Mouse (Mus musculus) ES-E14 (cell line): ENCODE measurements around the gene Trpv2. TPM values are rescaled to one million over a fixed set of nuclear protein-coding genes. Genes with fewer than 3 reads are reported as not detected.

Experiments
- DNase-seq: peaks from one replicate; pipeline ENCODE4 v3.0.0-alpha.2; 2013; ENCODE audit warnings: low read depth, low spot score
- H3K27ac ChIP-seq: 2 replicates; pipeline ENCODE4 v1.5.1; 2012; ENCODE audit warnings: low read depth, mild to moderate bottlenecking, low read length, moderate library complexity, mixed read lengths; ENCODE audit not compliant: poor library complexity, insufficient read depth, severe bottlenecking
- H3K36me3 ChIP-seq: 2 replicates; pipeline ENCODE4 v1.6.1; 2012; ENCODE audit warnings: mild to moderate bottlenecking, low read length, moderate library complexity, mixed read lengths; ENCODE audit not compliant: control insufficient read depth, poor library complexity, insufficient read depth, severe bottlenecking
- H3K4me1 ChIP-seq, 2 experiments: fragments of 150-350 bp in 1 of 2; sonication (generic) in 1 of 2; 2 replicates each; pipeline ENCODE4 v1.6.1; 2012; ENCODE audit warnings: low read length in 2 of 2, mild to moderate bottlenecking in 1 of 2, mixed read lengths in 1 of 2; ENCODE audit not compliant: control insufficient read depth in 2 of 2, insufficient read depth in 2 of 2, poor library complexity in 1 of 2
- H3K4me3 ChIP-seq, 2 experiments: fragments of 150-350 bp in 1 of 2; sonication (generic) in 1 of 2; 2 replicates each; pipeline ENCODE4 v1.5.1; 2012; ENCODE audit warnings: low read length in 2 of 2, low read depth in 1 of 2, mild to moderate bottlenecking in 1 of 2, mixed read lengths in 1 of 2; ENCODE audit not compliant: insufficient read depth in 1 of 2, poor library complexity in 1 of 2, severe bottlenecking in 1 of 2
- H3K9ac ChIP-seq: 2 replicates; pipeline ENCODE4 v1.6.1; 2012; ENCODE audit warnings: low read depth, mild to moderate bottlenecking, low read length, mixed read lengths; ENCODE audit not compliant: poor library complexity, insufficient read depth, severe bottlenecking
- H3K9me3 ChIP-seq: fragments of 150-350 bp; sonication (generic); 2 replicates; pipeline ENCODE4 v1.6.1; 2012; ENCODE audit warnings: low read depth, mild to moderate bottlenecking, low read length; ENCODE audit not compliant: control insufficient read depth, insufficient read depth
- CHD2 ChIP-seq: IDR thresholded peaks from 2 replicates; pipeline ENCODE4 v1.6.1; 2014; ENCODE audit warnings: mild to moderate bottlenecking, low read depth, low read length, inconsistent platforms
- HCFC1 ChIP-seq: IDR thresholded peaks from 2 replicates; pipeline ENCODE4 v1.6.1; 2012; ENCODE audit warnings: low read length, inconsistent platforms, borderline replicate concordance; ENCODE audit not compliant: insufficient read depth
- MAFK ChIP-seq: IDR thresholded peaks from 2 replicates; pipeline ENCODE4 v1.6.1; 2014; ENCODE audit warnings: mild to moderate bottlenecking, low read depth, low read length, inconsistent platforms; ENCODE audit not compliant: insufficient read depth
- ZC3H11A ChIP-seq: IDR thresholded peaks from 2 replicates; pipeline ENCODE4 v1.6.1; 2012; ENCODE audit warnings: low read depth, mild to moderate bottlenecking, inconsistent platforms, low read length, borderline replicate concordance
- ZNF384 ChIP-seq: IDR thresholded peaks from 2 replicates; pipeline ENCODE4 v1.6.1; 2012; ENCODE audit warnings: low read depth, low read length, inconsistent platforms
- in situ Hi-C, 2 experiments: fragments of 600-800 bp; cut with MboI; formaldehyde crosslinking; loops; one replicate each; pipeline ENCODE4 v1.15.1; 2025; ENCODE audit warnings: low sequenced_read_pairs in 2 of 2, inconsistent platforms in 1 of 2; ENCODE audit not compliant: unreplicated experiment in 2 of 2
- total RNA-seq: library from RNA; depleted of rRNA; stranded (reverse); fragments of 300-350 nt; gene quantifications from 2 replicates; pipeline ENCODE4 v1.2.3, GENCODE M21; 2012

Trpv2 gene
- total RNA-seq, 1 experiment = 9.8 TPM

DNA sequence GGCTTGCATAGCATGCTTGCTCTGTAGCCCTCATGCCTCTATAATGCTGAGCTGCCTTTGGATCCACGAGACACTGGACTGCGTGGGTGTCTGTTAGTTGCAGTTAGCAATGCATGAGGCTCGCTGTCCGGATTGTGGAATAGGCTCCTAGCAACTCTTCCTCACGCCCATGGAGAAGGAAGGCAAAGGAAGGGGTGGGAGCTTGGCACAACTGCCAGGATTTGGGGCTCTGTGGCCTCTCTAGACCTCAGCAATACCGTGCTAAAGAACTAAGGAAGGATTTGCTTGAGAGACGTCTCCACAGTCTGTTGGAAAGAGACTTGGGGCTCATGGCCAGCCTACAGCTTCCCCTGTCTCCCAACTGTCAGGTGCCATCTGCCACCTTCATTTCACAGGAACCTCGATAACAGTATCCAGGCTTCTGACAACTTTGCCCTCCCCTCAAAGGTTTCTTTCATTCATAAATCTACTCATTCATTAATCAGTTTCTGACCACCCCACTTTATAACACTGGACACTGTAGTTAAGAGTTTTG lies 40.7 kb downstream of the Trpv2 start:
- Histone ChIP-seq H3K4me3 (no peak overlapping the region), H3K9me3 (no peaks in the 10 kb centered on the region), H3K4me1 (peaks cover 0 to 2% of the 10 kb centered on the region in 2 experiments; a peak in 1 of 4 replicates), H3K27ac (no peak overlapping the region), H3K36me3 (peaks cover 2% of the 10 kb centered on the region; the same call in 1 of the 2 replicates), H3K9ac (no peak overlapping the region)
- in situ Hi-C loops = loop anchor here in 1 of 2 experiments (5.0 kb wide), 1 partner anchor 62 kb away; no protein-coding TSS in a partner anchor
- no peak for DNase-seq
- TF ChIP-seq CHD2 = no peak
- TF ChIP-seq MAFK = no peak
- TF ChIP-seq ZC3H11A = no peak
- no peak for TF ChIP-seq HCFC1
- TF ChIP-seq ZNF384 = no peak

DNA sequence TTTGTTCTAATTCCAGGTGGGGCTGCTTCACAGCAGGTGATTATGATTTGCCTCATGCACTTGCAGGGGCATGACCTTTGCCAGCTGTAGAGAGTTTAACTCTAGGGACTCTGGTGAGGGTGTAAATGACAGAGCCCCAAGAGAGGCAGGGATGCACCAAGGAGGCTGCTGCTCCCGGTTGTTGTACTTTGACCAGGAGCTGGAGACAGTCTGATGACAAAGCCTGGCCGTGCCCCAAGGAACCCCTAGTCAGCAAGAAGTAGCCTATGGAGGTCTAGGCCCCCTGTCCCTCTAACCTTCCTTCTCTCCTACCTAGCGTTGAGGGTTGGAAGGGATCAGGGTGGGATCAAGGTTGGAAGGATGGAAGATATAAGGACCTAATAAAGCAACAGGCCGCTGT lies 41.2 kb downstream of the Trpv2 start:
- no peak for DNase-seq
- in situ Hi-C loops = no loop called here
- no peak overlapping the region for H3K27ac ChIP-seq
- TF ChIP-seq HCFC1 (no peak), CHD2 (no peak), ZC3H11A (no peak), ZNF384 (no peak), MAFK (no peak)
- peaks cover 2% of the 10 kb centered on the region; the same call in 1 of the 2 replicates for H3K36me3 ChIP-seq
- H3K9ac ChIP-seq = no peak overlapping the region
- H3K4me3 ChIP-seq = no peak overlapping the region
- H3K9me3 ChIP-seq = no peaks in the 10 kb centered on the region
- H3K4me1 ChIP-seq = peaks cover 0 to 2% of the 10 kb centered on the region in 2 experiments; a peak in 1 of 4 replicates

DNA sequence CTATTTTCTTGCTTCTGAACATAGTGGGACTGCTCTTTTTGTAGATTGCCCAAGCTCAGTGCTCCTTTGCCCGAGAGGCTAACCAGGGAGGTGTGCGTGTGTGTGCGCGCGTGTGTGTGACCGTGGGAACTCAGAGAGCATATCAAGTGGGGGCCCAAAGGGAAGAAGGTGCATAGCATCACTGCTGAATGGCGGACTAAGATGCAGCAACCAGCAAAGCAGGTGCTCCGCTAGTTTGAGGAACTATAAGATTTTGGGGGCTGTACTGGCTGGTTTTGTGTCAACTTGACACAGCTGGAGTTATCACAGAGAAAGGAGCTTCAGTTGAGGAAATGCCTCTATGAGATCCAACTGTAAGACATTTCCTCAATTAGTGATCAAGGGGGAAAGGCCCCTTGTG lies 46.8 kb downstream of the Trpv2 start:
- DNase-seq = no peak
- no peak overlapping the region for H3K4me3 ChIP-seq
- H3K4me1 ChIP-seq = peaks cover 4 to 6% of the 10 kb centered on the region in 2 experiments; a peak in 2 of 4 replicates
- TF ChIP-seq HCFC1 (no peak), ZNF384 (no peak), MAFK (no peak), CHD2 (no peak), ZC3H11A (no peak)
- no peaks in the 10 kb centered on the region for H3K9me3 ChIP-seq
- no peak overlapping the region for H3K27ac ChIP-seq
- in situ Hi-C loops = no loop called here
- peaks cover 2% of the 10 kb centered on the region; the same call in 1 of the 2 replicates for H3K36me3 ChIP-seq
- H3K9ac ChIP-seq = no peak overlapping the region

DNA sequence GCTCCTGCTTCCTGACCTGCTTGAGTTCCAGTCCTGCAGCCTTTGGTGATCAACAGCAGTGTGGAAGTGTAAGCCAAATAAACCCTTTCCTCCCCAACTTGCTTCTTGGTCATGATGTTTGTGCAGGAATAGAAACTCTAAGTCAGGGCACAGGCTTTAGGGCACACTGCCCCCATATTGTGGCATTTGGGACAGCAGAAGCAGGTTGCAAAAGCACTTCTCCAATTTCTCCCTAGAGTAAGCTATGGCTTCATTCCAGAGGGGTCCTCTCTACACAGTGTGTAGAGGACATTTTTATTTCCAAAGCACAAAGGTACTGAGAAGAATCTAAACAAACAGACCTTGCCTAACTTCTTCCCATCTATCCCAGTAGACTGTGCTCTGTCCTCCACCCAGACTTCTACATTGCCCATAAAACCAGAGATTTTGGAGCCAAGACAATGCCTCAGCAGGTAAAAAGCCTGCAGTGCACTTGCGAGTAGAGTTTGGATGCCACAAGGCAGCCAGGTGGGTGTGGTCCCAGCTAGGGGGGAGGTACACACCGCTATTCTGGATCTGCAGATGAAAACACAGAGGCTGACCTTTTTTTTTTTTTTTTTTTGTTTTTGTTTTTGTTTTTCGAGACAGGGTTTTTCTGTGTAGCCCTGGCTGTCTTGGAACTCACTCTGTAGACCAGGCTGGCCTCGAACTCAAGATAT lies 47.4 kb downstream of the Trpv2 start:
- H3K36me3 ChIP-seq = peaks cover 2% of the 10 kb centered on the region; the same call in 1 of the 2 replicates
- no peak overlapping the region for H3K9ac ChIP-seq
- no peak for DNase-seq
- no peak overlapping the region for H3K4me3 ChIP-seq
- peaks cover 4 to 6% of the 10 kb centered on the region in 2 experiments; a peak in 2 of 4 replicates for H3K4me1 ChIP-seq
- in situ Hi-C loops = no loop called here
- no peak overlapping the region for H3K27ac ChIP-seq
- no peaks in the 10 kb centered on the region for H3K9me3 ChIP-seq
- TF ChIP-seq CHD2 (no peak), ZC3H11A (no peak), MAFK (no peak), ZNF384 (no peak), HCFC1 (no peak)
